Mouse (Mus musculus) embryonic fibroblast, embryonic 13.5 days (primary cell): ENCODE data around the gene Mag.
"Not testable (repeated sequence)": the region's sequence is repeated elsewhere in the genome, so short reads cannot be mapped to it uniquely, and the experiment has no call there.

Experiments
- CTCF ChIP-seq: IDR thresholded peaks from 2 replicates; pipeline ENCODE4 v1.5.1; 2011; ENCODE audit warnings: mild to moderate bottlenecking, control low read depth, low read length, moderate library complexity, borderline replicate concordance; ENCODE audit not compliant: insufficient read depth
- POLR2A ChIP-seq: IDR thresholded peaks from 2 replicates; pipeline ENCODE4 v1.6.1; 2011; ENCODE audit warnings: low read depth, mild to moderate bottlenecking, control low read depth, low read length, moderate library complexity

GRCm38 (mm10) chr7:30944706-30945105, 30.0 kb upstream of the Mag start:
- TF ChIP-seq CTCF, POLR2A: not testable (repeated sequence)
